Mouse (Mus musculus) hindbrain, embryonic 11.5 days (tissue): ENCODE results near the gene Sult3a2. TPM values are rescaled to one million over a fixed set of nuclear protein-coding genes. Genes with fewer than 3 reads are reported as not detected.
"Not testable (repeated sequence)": the region's sequence is repeated elsewhere in the genome, so short reads cannot be mapped to it uniquely, and the experiment has no call there.

Experiments
- ATAC-seq: fragments of 200-750 bp; cut with Nextera tagmentation; 2 replicates; pipeline ENCODE4 v1.8.0; 2017; ENCODE audit warnings: mild to moderate bottlenecking, moderate TSS enrichment, moderate library complexity; ENCODE audit not compliant: low FRiP score
- DNase-seq: peaks from one replicate; pipeline ENCODE4 v3.0.0-alpha.2; 2015; ENCODE audit warnings: low spot score
- H3K27ac ChIP-seq: fragments of 300-500 bp; sonication (generic); 2 replicates; pipeline ENCODE4 v1.5.1; 2014; ENCODE audit warnings: mild to moderate bottlenecking, low read depth, low read length
- H3K27me3 ChIP-seq: fragments of 300-500 bp; sonication (generic); 2 replicates; pipeline ENCODE4 v1.6.1; 2014; ENCODE audit warnings: mild to moderate bottlenecking, low read length, moderate library complexity, mixed read lengths; ENCODE audit not compliant: control insufficient read depth, insufficient read depth
- H3K36me3 ChIP-seq: fragments of 300-500 bp; sonication (generic); 2 replicates; pipeline ENCODE4 v1.6.1; 2014; ENCODE audit warnings: mild to moderate bottlenecking, low read length, moderate library complexity, mixed read lengths; ENCODE audit not compliant: control insufficient read depth, insufficient read depth
- H3K4me1 ChIP-seq: fragments of 300-500 bp; sonication (generic); replicated peaks from 2 replicates; pipeline ENCODE4 v1.6.1; 2014; ENCODE audit warnings: low read length, mixed read lengths; ENCODE audit not compliant: control insufficient read depth, insufficient read depth
- H3K4me2 ChIP-seq: fragments of 300-500 bp; sonication (generic); replicated peaks from 2 replicates; pipeline ENCODE4 v1.6.1; 2014; ENCODE audit warnings: mild to moderate bottlenecking, low read depth, low read length
- H3K4me3 ChIP-seq: fragments of 300-500 bp; sonication (generic); 2 replicates; pipeline ENCODE4 v1.5.1; 2014; ENCODE audit warnings: low read depth, low read length
- H3K9ac ChIP-seq: fragments of 300-500 bp; sonication (generic); 2 replicates; pipeline ENCODE4 v1.6.1; 2014; ENCODE audit warnings: low read depth, low read length
- H3K9me3 ChIP-seq: fragments of 300-500 bp; sonication (generic); 2 replicates; pipeline ENCODE4 v1.6.1; 2016; ENCODE audit warnings: low read length; ENCODE audit not compliant: control insufficient read depth
- WGBS: fragments of 180-500 bp; shearing (Covaris S2); extraction: QIAGEN DNeasy Blood & Tissue Kit; methylation state at CpG from one replicate; pipeline ENCODE4 v1.1.7; 2014; 5-methylcytosine and 5-hydroxymethylcytosine counted together
- polyA plus RNA-seq: library from polyadenylated mRNA; unstranded; fragments of >200 nt; fragmentation: Nextera tagmentation; extraction: Ambion mirVana; gene quantifications from 2 replicates; pipeline ENCODE4 v1.2.1, GENCODE M21; 2014

Sult3a2 gene
- polyA plus RNA-seq, 1 experiment from 2014 or later, result not detected

DNA sequence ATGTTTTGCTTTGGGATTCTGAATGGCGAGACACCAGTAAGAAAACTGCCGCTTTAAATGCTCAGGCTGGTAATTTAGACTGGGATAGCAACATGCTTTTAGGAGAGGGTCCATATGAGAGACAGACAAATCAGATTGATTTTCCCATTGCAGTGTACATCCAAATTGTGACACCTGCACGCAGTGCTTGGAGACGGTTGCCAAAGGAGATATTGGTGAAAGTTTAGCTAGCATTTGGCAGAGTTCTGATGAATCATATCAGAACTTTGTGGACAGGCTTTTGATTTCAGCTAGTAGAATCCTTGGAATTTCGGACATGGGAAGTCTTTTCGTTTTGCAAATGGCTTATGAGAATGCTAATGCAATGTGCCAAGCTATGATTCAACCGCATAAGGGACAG, 51.3 kb downstream of the Sult3a2 start:
- not testable (repeated sequence) for H3K4me1 ChIP-seq, H3K9me3 ChIP-seq, H3K27ac ChIP-seq, ATAC-seq, DNase-seq, H3K27me3 ChIP-seq, H3K9ac ChIP-seq, H3K4me3 ChIP-seq, H3K36me3 ChIP-seq, H3K4me2 ChIP-seq
- 92% methylated on average over 7 of the region's 7 CpGs for WGBS

DNA sequence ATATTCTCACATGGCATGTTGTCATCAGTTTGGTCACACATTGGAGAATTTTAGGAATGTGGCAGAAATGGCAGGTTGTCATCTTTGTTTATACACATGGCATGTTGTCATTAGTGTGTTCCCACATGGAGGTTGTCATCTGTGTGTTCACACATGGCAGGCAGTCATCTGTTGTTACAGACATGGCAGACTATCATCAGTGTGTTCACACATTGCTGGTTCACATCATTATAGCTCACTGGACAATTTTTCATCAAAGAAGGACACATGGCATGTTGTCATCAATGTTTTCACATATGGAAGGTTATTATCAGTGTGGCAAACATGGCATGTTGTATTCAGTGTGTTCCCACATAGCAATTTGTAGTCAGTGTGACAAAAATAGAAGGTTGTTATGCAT, 53.3 kb downstream of the Sult3a2 start:
- Histone ChIP-seq H3K9me3 (no peaks in the 10 kb centered on the region), H3K36me3 (no peaks in the 10 kb centered on the region), H3K4me1 (no peaks in the 10 kb centered on the region), H3K27me3 (no peaks in the 10 kb centered on the region), H3K9ac (no peak overlapping the region), H3K4me3 (no peak overlapping the region), H3K4me2 (no peak overlapping the region), H3K27ac (no peak overlapping the region)
- no peak for ATAC-seq
- DNase-seq, result no peak

DNA sequence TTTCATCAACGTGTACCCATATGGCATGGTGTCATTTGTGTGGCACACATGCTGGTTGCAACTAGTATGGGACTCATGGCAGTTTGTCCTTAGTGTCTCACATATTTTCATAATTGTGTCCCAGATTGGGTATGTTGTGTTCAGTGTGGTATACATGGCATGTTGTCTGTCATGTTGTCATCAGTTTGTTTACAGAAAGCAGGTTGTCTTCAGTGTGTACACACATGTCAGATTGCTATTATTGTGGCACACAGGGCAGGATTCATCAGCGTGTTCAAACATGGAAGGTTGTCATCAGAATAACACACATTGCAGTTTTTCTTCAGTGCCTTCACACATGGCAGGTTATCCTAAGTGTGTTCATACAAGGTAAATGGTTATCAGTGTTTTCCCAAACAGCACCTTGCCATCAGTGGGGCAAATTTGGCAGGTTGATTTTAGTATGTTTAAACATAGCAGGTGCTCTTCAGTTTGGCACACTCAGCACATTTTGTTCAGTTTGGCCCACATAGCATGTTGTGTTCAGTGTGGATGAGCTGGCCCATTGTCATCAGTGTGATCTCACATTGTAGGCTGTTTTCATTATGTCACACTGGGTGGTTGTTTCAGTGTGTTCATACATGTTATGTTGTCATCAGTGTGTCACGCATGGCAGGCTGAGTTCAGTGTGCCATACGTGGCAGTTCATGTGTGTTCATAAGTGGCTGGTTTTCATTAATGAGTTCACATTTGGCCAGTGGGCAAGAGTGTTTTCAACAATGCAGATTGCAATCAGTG, 53.9 kb downstream of the Sult3a2 start:
- 89% methylated on average over 4 of the region's 4 CpGs for WGBS
- DNase-seq (no peak), ATAC-seq (no peak)
- Histone ChIP-seq H3K27me3 (no peaks in the 10 kb centered on the region), H3K4me3 (no peak overlapping the region), H3K36me3 (no peaks in the 10 kb centered on the region), H3K4me2 (no peak overlapping the region), H3K4me1 (no peaks in the 10 kb centered on the region), H3K27ac (no peak overlapping the region), H3K9me3 (no peaks in the 10 kb centered on the region), H3K9ac (no peak overlapping the region)

DNA sequence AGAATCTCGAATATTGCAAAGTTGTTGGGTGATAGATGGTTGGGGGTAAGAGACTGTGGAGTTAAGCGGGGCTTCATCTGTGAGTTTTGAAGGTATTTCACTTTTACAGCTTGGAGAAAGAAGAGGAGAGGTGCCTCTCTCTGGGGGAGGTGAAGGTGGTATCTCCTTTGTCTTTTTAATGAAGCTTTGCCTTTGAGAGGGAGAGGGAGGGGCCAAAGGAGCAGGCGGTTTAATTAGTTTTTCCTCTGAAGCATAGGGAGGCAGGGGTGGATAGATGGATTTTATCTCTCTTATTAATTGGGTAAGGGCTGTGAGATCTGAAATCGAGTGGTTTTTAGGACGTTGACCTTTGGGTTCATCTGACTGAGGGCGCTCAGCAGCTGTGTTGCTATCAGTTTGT, 62.7 kb downstream of the Sult3a2 start:
- DNase-seq, result no peak
- Histone ChIP-seq H3K4me2 (no peak overlapping the region), H3K36me3 (no peaks in the 10 kb centered on the region), H3K9me3 (no peaks in the 10 kb centered on the region), H3K27ac (no peak overlapping the region), H3K4me1 (no peaks in the 10 kb centered on the region), H3K9ac (no peak overlapping the region), H3K27me3 (no peaks in the 10 kb centered on the region), H3K4me3 (no peak overlapping the region)
- 39% methylated on average over 6 of the region's 6 CpGs for WGBS
- ATAC-seq, result no peak

DNA sequence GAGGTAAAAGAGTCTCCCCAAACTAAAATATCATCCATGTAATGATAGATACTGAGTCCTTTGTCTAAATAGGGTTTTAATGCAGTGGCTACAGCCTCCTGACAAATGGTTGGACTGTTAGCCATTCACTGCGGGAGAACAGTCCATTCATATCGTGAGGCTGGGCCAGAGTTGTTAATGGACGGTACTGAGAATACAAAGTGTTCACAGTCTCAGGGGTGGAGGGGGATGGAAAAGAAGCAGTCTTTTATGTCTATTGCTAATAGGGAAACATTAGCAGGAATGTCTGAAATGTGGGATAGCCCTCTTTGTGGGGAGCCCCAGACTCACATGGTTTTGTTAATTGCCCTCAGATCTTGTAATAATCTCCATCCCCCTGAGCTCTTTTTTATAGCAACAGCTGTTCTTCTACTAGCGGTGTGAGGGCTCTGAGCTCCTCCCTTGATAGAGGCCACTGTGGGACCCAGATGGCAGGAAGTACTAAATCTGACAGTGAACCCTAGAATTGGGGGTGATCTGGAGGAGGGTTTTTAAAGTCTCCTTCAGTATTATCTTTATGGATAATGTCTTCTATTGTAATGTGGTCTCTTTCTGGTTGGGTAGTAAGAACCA, 64.6 kb downstream of the Sult3a2 start:
- ATAC-seq, result no peak

More for the DNA sequence above, 64.6 kb downstream of the Sult3a2 start:
- no peaks in the 10 kb centered on the region for H3K4me1 ChIP-seq
- H3K4me3 ChIP-seq, result no peak overlapping the region
- no peak overlapping the region for H3K9ac ChIP-seq
- no peak overlapping the region for H3K4me2 ChIP-seq
- WGBS, result 79% methylated on average over 4 of the region's 4 CpGs
- H3K27me3 ChIP-seq, result no peaks in the 10 kb centered on the region
- no peaks in the 10 kb centered on the region for H3K36me3 ChIP-seq
- H3K27ac ChIP-seq, result no peak overlapping the region
- DNase-seq, result no peak
- H3K9me3 ChIP-seq, result no peaks in the 10 kb centered on the region

Other genes with a start within 250 kb of the Sult3a2 start
- 3.4 and 4.6 TPM in 2 replicates for gene Clvs2, start 161.9 kb downstream of the Sult3a2 start, polyA plus RNA-seq
- gene Sult3a1, start 71.0 kb upstream of the Sult3a2 start, polyA plus RNA-seq, result not detected in 2 replicates
- 1.2 and 1.4 TPM in 2 replicates for gene Rsph4a, start 118.4 kb upstream of the Sult3a2 start, polyA plus RNA-seq
- 24.9 and 27.9 TPM in 2 replicates for gene Zup1, start 164.6 kb upstream of the Sult3a2 start, polyA plus RNA-seq
- 164 and 176 TPM in 2 replicates for gene Rwdd1, start 232.9 kb upstream of the Sult3a2 start, polyA plus RNA-seq